13 mouse cellular contexts compared by ENCODE assay signal in genomic region chr13:11959488-11960174, GRCm38 (mm10).
DNase-seq lines count a peak whose midpoint lies in the region; ATAC-seq and TF ChIP-seq lines count a peak whose summit lies in the region.
"Had no signal": no experiment of that assay in that cellular context is flagged by ENCODE, and none has a peak within 500 bp of the region (broad histone marks: within the 10 kb centered on the region; RNA-seq: fewer than 3 reads in every experiment).

No protein-coding gene starts in this region.

- intact Hi-C loops in left cerebral cortex, postnatal 36 days (cut with DNase I): no loop called here

- no peak for DNase-seq in heart, postnatal 0 days (ENCODE audit: low spot score)
- DNase-seq in heart, adult 9 months (ENCODE audit: low spot score in 2 of 2): no peak
- no peak for DNase-seq in neural tube, embryonic 10.5 days (ENCODE audit: extremely low spot score, low spot score)
- no peak for DNase-seq in cerebellum, postnatal 4 days (ENCODE audit: low spot score in 2 of 2)
- no peak for DNase-seq in left cerebral cortex, postnatal 36 days (ENCODE audit: low spot score in 2 of 2)
- DNase-seq: cerebellum, adult 9-10 months; gastrocnemius, postnatal 36 days; heart, postnatal 36 days; spleen, adult 18-20 months; thymus, adult 2 months had no signal

- no peaks in the 10 kb centered on the region for H3K27me3 ChIP-seq in heart, postnatal 0 days (ENCODE audit: control insufficient read depth, insufficient read depth, low read length)
- H3K27me3 ChIP-seq in neural tube, embryonic 12.5 days (replicated peaks): no peaks in the 10 kb centered on the region
- H3K27me3 ChIP-seq in limb, embryonic 12.5 days: no peaks in the 10 kb centered on the region
- H3K27me3 ChIP-seq: limb, embryonic 13.5 days had no signal

- peak; percentile 43 for ATAC-seq in heart, postnatal 0 days (ENCODE audit: insufficient read depth, low read depth)
- ATAC-seq in neural tube, embryonic 12.5 days (ENCODE audit: low FRiP score, low read depth): 0 out of 2 replicates have a peak, but pooled peaks have one; percentile 30
- peak; percentile 72 for ATAC-seq in limb, embryonic 12.5 days (ENCODE audit: insufficient number of reproducible peaks, insufficient read depth, low FRiP score, low TSS enrichment, low read depth)

- H3K36me3 ChIP-seq in heart, postnatal 0 days (replicated peaks; ENCODE audit: control insufficient read depth, insufficient read depth, low read length): no peaks in the 10 kb centered on the region
- no peaks in the 10 kb centered on the region for H3K36me3 ChIP-seq in neural tube, embryonic 12.5 days
- H3K36me3 ChIP-seq in limb, embryonic 12.5 days: no peaks in the 10 kb centered on the region
- H3K36me3 ChIP-seq: limb, embryonic 13.5 days had no signal

- no peak for TF ChIP-seq CTCF in heart, postnatal 0 days (IDR thresholded peaks at IDR 0.05; ENCODE audit: low read depth)

- no peak overlapping the region for H3K4me2 ChIP-seq in heart, postnatal 0 days (ENCODE audit: low read depth, low read length)
- H3K4me2 ChIP-seq in neural tube, embryonic 12.5 days (replicated peaks): no peak overlapping the region
- H3K4me2 ChIP-seq in limb, embryonic 12.5 days: no peak overlapping the region
- H3K4me2 ChIP-seq: limb, embryonic 13.5 days had no signal

- no peak overlapping the region for H3K4me3 ChIP-seq in heart, postnatal 0 days (ENCODE audit: low read depth, low read length)
- no peak overlapping the region for H3K4me3 ChIP-seq in neural tube, embryonic 12.5 days
- no peak overlapping the region for H3K4me3 ChIP-seq in limb, embryonic 12.5 days (replicated peaks)
- H3K4me3 ChIP-seq: limb, embryonic 13.5 days had no signal

- no peak overlapping the region for H3K27ac ChIP-seq in heart, postnatal 0 days (ENCODE audit: low read depth)
- H3K27ac ChIP-seq in neural tube, embryonic 12.5 days: no peak overlapping the region
- no peak overlapping the region for H3K27ac ChIP-seq in limb, embryonic 12.5 days
- H3K27ac ChIP-seq: limb, embryonic 13.5 days had no signal

- TF ChIP-seq EP300 in heart, postnatal 0 days (IDR thresholded peaks at IDR 0.05; ENCODE audit: low read depth): no peak

- H3K9me3 ChIP-seq in heart, postnatal 0 days (replicated peaks; ENCODE audit: control insufficient read depth, low read length): no peaks in the 10 kb centered on the region
- no peaks in the 10 kb centered on the region for H3K9me3 ChIP-seq in neural tube, embryonic 12.5 days
- H3K9me3 ChIP-seq in limb, embryonic 12.5 days: no peaks in the 10 kb centered on the region

- peaks cover 25% of the 10 kb centered on the region for H3K4me1 ChIP-seq in heart, postnatal 0 days (ENCODE audit: control insufficient read depth, insufficient read depth)
- no peaks in the 10 kb centered on the region for H3K4me1 ChIP-seq in neural tube, embryonic 12.5 days
- no peaks in the 10 kb centered on the region for H3K4me1 ChIP-seq in limb, embryonic 12.5 days (replicated peaks)
- H3K4me1 ChIP-seq: limb, embryonic 13.5 days had no signal

- no peak overlapping the region for H3K9ac ChIP-seq in heart, postnatal 0 days (replicated peaks; ENCODE audit: low read depth, low read length)
- no peak overlapping the region for H3K9ac ChIP-seq in neural tube, embryonic 12.5 days
- H3K9ac ChIP-seq in limb, embryonic 12.5 days (replicated peaks): no peak overlapping the region
- H3K9ac ChIP-seq: limb, embryonic 13.5 days had no signal
